Mouse (Mus musculus): ENCODE data around the gene Rilpl1. TPM values are rescaled to one million over a fixed set of nuclear protein-coding genes. Genes with fewer than 3 reads are reported as not detected.

Gene Rilpl1
- polyA plus RNA-seq (2015; fragmentation: Nextera tagmentation; extraction: Ambion mirVana), result 2.4 and 3.3 TPM in 2 replicates

GRCm38 (mm10) chr5:124530655-124531582 lies at the start of gene Rilpl1:
Gene Rilpl1, minus strand, starts transcription at chr5:124531391.
- DNase-seq, result peak; percentile 55
- Histone ChIP-seq H3K9me3 (ENCODE audit: low read length) (no peaks in the 10 kb centered on the region), H3K36me3 (replicated peaks; ENCODE audit: insufficient read depth, low read length) (no peaks in the 10 kb centered on the region), H3K27ac (ENCODE audit: low read depth) (peak within 1 kb of the TSS; percentile 68), H3K27me3 (ENCODE audit: insufficient read depth, low read length) (peaks cover 30% of the 10 kb centered on the region), H3K9ac (replicated peaks) (peak within 1 kb of the TSS; percentile 65), H3K4me2 (ENCODE audit: low read depth, low read length) (peak within 1 kb of the TSS; percentile 83), H3K4me3 (ENCODE audit: low read depth, low read length) (peak within 1 kb of the TSS; percentile 70), H3K4me1 (ENCODE audit: insufficient read depth) (peaks cover 22% of the 10 kb centered on the region)
- ATAC-seq, result peak; percentile 56
- WGBS (ENCODE audit: insufficient replicate concordance), result 3% methylated on average over 82 of the region's 96 CpGs
- TF ChIP-seq CTCF (IDR thresholded peaks at IDR 0.05; ENCODE audit: low read depth) (no peak), EP300 (IDR thresholded peaks at IDR 0.05; ENCODE audit: low read depth) (no peak)

DNA sequence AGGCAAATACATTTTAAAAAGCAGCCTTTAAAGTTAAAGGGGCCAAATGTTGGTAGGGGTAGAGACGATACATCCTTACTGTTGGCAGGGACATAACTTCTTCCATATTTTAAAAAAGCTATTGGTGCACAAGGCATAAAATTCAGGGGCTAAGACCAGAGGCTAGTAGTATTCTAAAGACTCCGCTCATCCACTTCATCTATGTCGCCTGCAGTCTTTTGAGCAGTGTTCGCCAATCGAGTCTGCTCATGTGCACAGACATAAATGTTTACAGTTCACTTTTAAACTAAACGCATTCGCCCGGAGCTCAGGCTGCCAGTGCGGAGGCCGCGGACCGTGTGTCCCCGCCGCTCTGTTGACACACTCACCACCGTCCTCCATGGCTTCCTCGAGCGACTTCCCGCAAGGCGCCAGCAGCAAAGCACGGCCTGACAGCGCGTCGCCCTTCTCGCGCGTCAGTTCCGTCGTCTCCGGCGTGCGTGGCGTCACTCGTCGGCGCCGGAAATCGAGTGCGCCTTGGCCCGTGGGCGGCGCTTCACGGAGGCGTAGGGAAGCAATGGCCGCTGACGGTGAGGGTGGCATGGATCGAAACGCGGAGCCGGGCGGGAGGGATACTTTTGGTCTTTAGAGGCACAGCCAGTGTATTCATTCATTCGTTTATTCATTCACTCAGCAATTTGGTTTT lies 47.6 kb upstream of the Rilpl1 start, which contains the start of the genes Eif2b1 and Gtf2h3:
Gene Eif2b1 (minus strand): TSS at position 499 of the 685 bp plus-strand sequence.
Gene Gtf2h3 (plus strand): TSS at position 508 of the 685 bp plus-strand sequence.
- Histone ChIP-seq H3K4me1 (ENCODE audit: insufficient read depth) (peaks cover 17% of the 10 kb centered on the region), H3K27me3 (ENCODE audit: insufficient read depth, low read length) (no peaks in the 10 kb centered on the region), H3K36me3 (replicated peaks; ENCODE audit: insufficient read depth, low read length) (peaks cover 34% of the 10 kb centered on the region), H3K4me3 (ENCODE audit: low read depth, low read length) (peak within 1 kb of the TSS; percentile 76), H3K4me2 (ENCODE audit: low read depth, low read length) (peak within 1 kb of the TSS; percentile 80), H3K27ac (ENCODE audit: low read depth) (peak within 1 kb of the TSS; percentile 31; the same call in 1 of the 2 replicates), H3K9ac (replicated peaks) (peak within 1 kb of the TSS; percentile 75), H3K9me3 (ENCODE audit: low read length) (no peaks in the 10 kb centered on the region)
- peak; percentile 22; the same call in 1 of the 2 replicates for TF ChIP-seq CTCF (IDR thresholded peaks at IDR 0.05; ENCODE audit: low read depth)
- no peak for TF ChIP-seq EP300 (IDR thresholded peaks at IDR 0.05; ENCODE audit: low read depth)
- 1% methylated on average over 51 of the region's 51 CpGs for WGBS (ENCODE audit: insufficient replicate concordance)
- peak; percentile 96 for DNase-seq
- peak; percentile 95 for ATAC-seq

DNA sequence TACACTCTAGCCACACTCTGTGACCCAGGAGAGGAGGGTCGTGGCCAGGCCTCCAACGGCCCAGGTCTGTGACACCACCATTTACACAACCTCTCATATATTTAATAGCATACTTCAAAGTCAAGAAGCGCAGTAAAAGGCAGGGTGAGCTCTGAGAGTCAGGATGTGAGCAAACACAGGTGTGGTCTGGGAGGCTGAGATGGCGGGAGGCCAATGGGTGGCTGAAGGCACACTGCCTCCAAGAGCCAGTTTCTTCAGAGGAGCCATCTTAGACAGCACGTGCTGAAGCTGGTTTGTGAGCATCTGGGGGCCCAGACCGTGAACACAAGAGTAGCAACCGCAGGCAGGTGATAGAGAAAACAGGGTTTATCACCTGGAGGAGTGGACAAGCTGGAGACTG lies 44.3 kb upstream of the Rilpl1 start:
- no peak overlapping the region for H3K4me2 ChIP-seq (ENCODE audit: low read depth, low read length)
- H3K27ac ChIP-seq (ENCODE audit: low read depth), result no peak overlapping the region
- TF ChIP-seq EP300 (IDR thresholded peaks at IDR 0.05; ENCODE audit: low read depth), result no peak
- ATAC-seq, result no peak
- H3K27me3 ChIP-seq (ENCODE audit: insufficient read depth, low read length), result no peaks in the 10 kb centered on the region
- H3K9me3 ChIP-seq (ENCODE audit: low read length), result no peaks in the 10 kb centered on the region
- H3K9ac ChIP-seq (replicated peaks), result no peak overlapping the region
- 87% methylated on average over 7 of the region's 7 CpGs for WGBS (ENCODE audit: insufficient replicate concordance)
- no peak overlapping the region for H3K4me3 ChIP-seq (ENCODE audit: low read depth, low read length)
- H3K36me3 ChIP-seq (replicated peaks; ENCODE audit: insufficient read depth, low read length), result peaks cover 65% of the 10 kb centered on the region
- DNase-seq, result no peak
- H3K4me1 ChIP-seq (ENCODE audit: insufficient read depth), result peaks cover 13% of the 10 kb centered on the region

DNA sequence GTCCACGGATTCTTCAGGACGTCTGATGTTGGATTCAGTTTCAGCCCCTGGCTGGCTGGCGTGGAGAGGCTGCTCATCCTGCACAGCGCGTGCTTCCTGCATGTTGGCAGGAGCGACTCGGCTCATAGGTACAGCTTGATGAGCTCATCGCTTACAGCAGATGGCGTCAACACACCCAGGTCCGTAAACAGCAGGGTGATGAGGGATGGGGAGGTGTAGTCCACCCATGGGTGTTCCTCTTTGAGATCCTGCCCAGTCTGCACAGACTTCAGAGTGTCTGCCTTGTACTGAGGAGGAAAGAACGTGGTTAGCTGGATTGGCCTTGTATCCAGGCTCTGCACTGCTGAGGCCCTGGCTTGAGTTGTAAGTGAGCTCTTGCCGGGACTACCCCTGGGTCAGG lies 39.9 kb upstream of the Rilpl1 start:
- Histone ChIP-seq H3K27me3 (ENCODE audit: insufficient read depth, low read length) (no peaks in the 10 kb centered on the region), H3K9ac (replicated peaks) (no peak overlapping the region), H3K36me3 (replicated peaks; ENCODE audit: insufficient read depth, low read length) (peaks cover 85% of the 10 kb centered on the region), H3K9me3 (ENCODE audit: low read length) (no peaks in the 10 kb centered on the region), H3K4me2 (ENCODE audit: low read depth, low read length) (no peak overlapping the region), H3K4me1 (ENCODE audit: insufficient read depth) (no peaks in the 10 kb centered on the region), H3K4me3 (ENCODE audit: low read depth, low read length) (no peak overlapping the region), H3K27ac (ENCODE audit: low read depth) (no peak overlapping the region)
- no peak for TF ChIP-seq CTCF (IDR thresholded peaks at IDR 0.05; ENCODE audit: low read depth)
- no peak for ATAC-seq
- DNase-seq, result no peak
- 82% methylated on average over 12 of the region's 12 CpGs for WGBS (ENCODE audit: insufficient replicate concordance)

- H3K9me3 ChIP-seq (ENCODE audit: low read length), result no peaks in the 10 kb centered on the region
- no peak overlapping the region for H3K4me2 ChIP-seq (ENCODE audit: low read depth, low read length)
- 72% methylated on average over 1 of the region's 1 CpGs for WGBS (ENCODE audit: insufficient replicate concordance)
- no peak overlapping the region for H3K27ac ChIP-seq (ENCODE audit: low read depth)
- no peak for ATAC-seq
- H3K4me1 ChIP-seq (ENCODE audit: insufficient read depth), result peaks cover 14% of the 10 kb centered on the region
- no peak for DNase-seq
- H3K36me3 ChIP-seq (replicated peaks; ENCODE audit: insufficient read depth, low read length), result peaks cover 29% of the 10 kb centered on the region
- no peak overlapping the region for H3K9ac ChIP-seq (replicated peaks)
- no peaks in the 10 kb centered on the region for H3K27me3 ChIP-seq (ENCODE audit: insufficient read depth, low read length)
- H3K4me3 ChIP-seq (ENCODE audit: low read depth, low read length), result no peak overlapping the region
- TF ChIP-seq EP300 (IDR thresholded peaks at IDR 0.05; ENCODE audit: low read depth) (no peak), CTCF (IDR thresholded peaks at IDR 0.05; ENCODE audit: low read depth) (peak; percentile 56)
Observed at GRCm38 (mm10) chr5:124555145-124555544, 24.0 kb upstream of the Rilpl1 start.

DNA sequence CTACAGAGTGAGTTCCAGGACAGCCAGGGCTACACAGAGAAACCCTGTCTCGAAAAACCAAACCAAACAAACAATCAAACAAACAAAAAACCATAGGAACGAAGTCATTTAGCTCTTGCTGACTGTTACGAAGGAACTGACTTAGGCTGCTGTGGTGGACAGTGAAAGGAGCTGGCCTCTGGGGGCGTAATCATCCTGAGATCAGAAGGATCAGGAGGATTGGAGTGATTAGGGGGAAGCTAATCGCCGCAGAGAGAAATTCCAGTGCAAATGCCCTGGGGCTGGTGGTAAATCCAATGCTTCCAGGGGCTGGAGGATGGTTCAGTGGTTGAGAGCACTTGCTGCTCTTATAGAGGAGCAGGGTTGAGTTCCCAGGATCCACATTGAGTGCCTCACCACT lies 22.4 kb upstream of the Rilpl1 start:
- H3K27ac ChIP-seq (ENCODE audit: low read depth), result no peak overlapping the region
- WGBS (ENCODE audit: insufficient replicate concordance), result 60% methylated on average over 6 of the region's 6 CpGs
- ATAC-seq (no peak), DNase-seq (no peak)
- no peak for TF ChIP-seq EP300 (IDR thresholded peaks at IDR 0.05; ENCODE audit: low read depth)
- no peak for TF ChIP-seq CTCF (IDR thresholded peaks at IDR 0.05; ENCODE audit: low read depth)
- H3K4me3 ChIP-seq (ENCODE audit: low read depth, low read length), result peak overlapping the region; percentile 95
- peaks cover 14% of the 10 kb centered on the region for H3K4me1 ChIP-seq (ENCODE audit: insufficient read depth)
- H3K36me3 ChIP-seq (replicated peaks; ENCODE audit: insufficient read depth, low read length), result peaks cover 22% of the 10 kb centered on the region
- H3K27me3 ChIP-seq (ENCODE audit: insufficient read depth, low read length), result no peaks in the 10 kb centered on the region
- no peaks in the 10 kb centered on the region for H3K9me3 ChIP-seq (ENCODE audit: low read length)
- H3K9ac ChIP-seq (replicated peaks), result peak overlapping the region; percentile 84
- peak overlapping the region; percentile 95 for H3K4me2 ChIP-seq (ENCODE audit: low read depth, low read length)
